Mouse (Mus musculus) gastrocnemius, adult 18-20 months (tissue): Measurements from ENCODE around the gene Gapvd1. TPM values are rescaled to one million over a fixed set of nuclear protein-coding genes. Genes with fewer than 3 reads are reported as not detected.
"Not testable (repeated sequence)": the region's sequence is repeated elsewhere in the genome, so short reads cannot be mapped to it uniquely, and the experiment has no call there.

Experiments used
- DNase-seq: peaks from one replicate; pipeline ENCODE4 v3.0.0; 2021; ENCODE audit warnings: low spot score
- long read RNA-seq, 2 experiments: library from polyadenylated mRNA; stranded (forward); transcript quantifications; one replicate each; pipeline ENCODE4 v2.0.0; 2021
- total RNA-seq, 2 experiments: library from RNA; stranded (reverse); gene quantifications; 2 replicates each; pipeline ENCODE4 v1.2.3; 2021

The Gapvd1 gene
- total RNA-seq, result 10 to 100 TPM; 32.3 to 32.8 TPM
- long read RNA-seq, experiment 1, full-length matches to known transcripts, result 1 of 37 reads
- long read RNA-seq, experiment 1, partial matches to known transcripts, result 8 of 37 reads
- long read RNA-seq, experiment 1, other reads (novel, unspliced or antisense), result 28 of 37 reads
- long read RNA-seq, experiment 2, full-length matches to known transcripts, result 2 of 15 reads
- long read RNA-seq, experiment 2, partial matches to known transcripts, result 2 of 15 reads
- long read RNA-seq, experiment 2, other reads (novel, unspliced or antisense), result 11 of 15 reads

GRCm38 (mm10) chr2:34754551-34755358, at the start of gene Gapvd1:
Gene Gapvd1 (minus strand): TSS chr2:34755232.
- peak; percentile 14 for DNase-seq

GRCm38 (mm10) chr2:34804815-34805214, 49.8 kb upstream of the Gapvd1 start:
- DNase-seq, result no peak

GRCm38 (mm10) chr2:34804172-34804571, 49.1 kb upstream of the Gapvd1 start:
- no peak for DNase-seq

GRCm38 (mm10) chr2:34803746-34804145, 48.7 kb upstream of the Gapvd1 start:
- DNase-seq, result no peak

GRCm38 (mm10) chr2:34802565-34803245, 47.7 kb upstream of the Gapvd1 start:
- peak; percentile 22 for DNase-seq

- DNase-seq, result peak; percentile 98
Observed at GRCm38 (mm10) chr2:34801516-34802482, 46.8 kb upstream of the Gapvd1 start.

- no peak for DNase-seq
Observed at GRCm38 (mm10) chr2:34800371-34800770, 45.3 kb upstream of the Gapvd1 start.

- DNase-seq, result peak; percentile 81
Observed at GRCm38 (mm10) chr2:34799357-34800256, 44.6 kb upstream of the Gapvd1 start, which contains the start of gene Rabepk. Gene Rabepk (minus strand): TSS chr2:34799912.

GRCm38 (mm10) chr2:34795426-34795825, 40.4 kb upstream of the Gapvd1 start:
- DNase-seq, result no peak

GRCm38 (mm10) chr2:34794511-34794910, 39.5 kb upstream of the Gapvd1 start:
- DNase-seq, result no peak

GRCm38 (mm10) chr2:34792543-34792942, 37.5 kb upstream of the Gapvd1 start:
- not testable (repeated sequence) for DNase-seq

- DNase-seq, result no peak
Observed at GRCm38 (mm10) chr2:34790282-34790681, 35.2 kb upstream of the Gapvd1 start.

GRCm38 (mm10) chr2:34784085-34784484, 29.1 kb upstream of the Gapvd1 start:
- peak; percentile 54 for DNase-seq

- no peak for DNase-seq
Observed at GRCm38 (mm10) chr2:34783064-34784020, 28.3 kb upstream of the Gapvd1 start.

- no peak for DNase-seq
Observed at GRCm38 (mm10) chr2:34777237-34777868, 22.3 kb upstream of the Gapvd1 start.

- DNase-seq, result no peak
Observed at GRCm38 (mm10) chr2:34774493-34774892, 19.5 kb upstream of the Gapvd1 start.

GRCm38 (mm10) chr2:34773673-34774072, 18.6 kb upstream of the Gapvd1 start:
- no peak for DNase-seq
